Mouse (Mus musculus) ovary, postnatal 36 days (tissue): ENCODE data around the gene Rreb1.
"Not testable (repeated sequence)": the region's sequence is repeated elsewhere in the genome, so short reads cannot be mapped to it uniquely, and the experiment has no call there.

Experiments
- DNase-seq: peaks from one replicate; pipeline ENCODE4 v3.0.0; 2022; ENCODE audit warnings: low spot score, mixed read lengths

Rreb1 gene

DNA sequence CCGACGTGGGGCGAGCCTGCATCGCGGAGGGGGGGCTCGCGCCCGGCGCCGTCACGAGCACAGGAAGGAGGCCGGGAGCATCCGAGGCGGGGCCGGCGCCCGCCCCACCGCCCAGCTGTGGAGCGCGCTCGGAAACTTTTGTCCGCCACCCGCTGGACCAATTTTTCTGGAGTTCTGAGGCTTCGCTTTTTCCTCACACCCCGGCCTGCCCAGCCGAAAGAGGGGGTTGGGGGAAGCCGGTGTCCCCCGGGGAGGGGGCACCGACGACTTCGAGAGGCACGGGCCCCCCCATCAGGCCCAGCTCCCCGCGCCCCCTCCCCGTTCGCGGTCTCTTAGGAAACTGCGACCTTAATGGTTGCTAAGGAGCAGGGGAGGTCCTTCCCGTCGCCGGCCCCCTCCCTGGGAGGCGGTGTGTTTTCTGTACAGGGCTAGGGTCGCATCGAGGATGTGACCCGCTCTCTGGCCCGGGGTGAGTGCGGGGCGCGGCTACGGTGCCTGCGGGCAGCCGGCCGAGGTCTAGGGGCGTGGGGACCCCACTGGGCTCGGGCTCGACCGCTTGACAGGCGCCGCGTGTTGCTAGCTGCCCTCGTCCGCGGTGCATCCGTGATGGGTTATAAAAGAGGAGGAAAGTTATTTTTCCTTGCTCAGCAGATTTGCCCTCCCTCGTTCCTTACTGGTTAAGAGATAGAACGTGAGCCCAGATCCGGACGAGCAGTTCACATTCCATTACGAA, 49.2 kb downstream of the Rreb1 start:
- peak; percentile 71 for DNase-seq

DNA sequence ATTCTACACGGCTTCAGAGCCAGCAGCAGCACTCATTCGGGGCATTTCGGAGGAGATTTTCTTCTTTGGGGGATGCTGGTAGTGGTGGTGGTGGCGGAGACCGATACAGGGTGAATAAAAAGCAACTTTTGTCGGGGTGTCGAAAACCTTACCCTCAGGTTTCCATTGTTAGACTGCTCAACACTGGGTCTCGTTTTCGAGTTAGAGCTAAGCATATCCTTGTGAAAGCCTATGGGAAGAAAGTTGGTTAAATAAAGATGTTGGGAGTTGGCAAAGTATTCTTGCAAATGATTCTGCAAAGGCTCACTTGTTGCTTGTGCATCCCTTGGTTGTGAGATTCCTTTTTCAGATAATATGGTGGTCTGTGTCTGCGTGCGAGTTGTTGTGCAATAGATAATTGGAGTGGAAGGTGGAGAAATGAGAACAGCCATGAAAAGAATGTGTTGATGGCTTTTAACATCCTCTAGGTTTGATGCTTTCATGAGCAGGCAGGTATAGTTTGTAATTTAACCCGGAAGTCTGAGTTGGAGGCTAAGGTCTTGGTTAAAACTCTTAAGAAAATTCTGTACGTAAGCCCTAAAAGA, 49.9 kb downstream of the Rreb1 start:
- DNase-seq, result no peak

DNA sequence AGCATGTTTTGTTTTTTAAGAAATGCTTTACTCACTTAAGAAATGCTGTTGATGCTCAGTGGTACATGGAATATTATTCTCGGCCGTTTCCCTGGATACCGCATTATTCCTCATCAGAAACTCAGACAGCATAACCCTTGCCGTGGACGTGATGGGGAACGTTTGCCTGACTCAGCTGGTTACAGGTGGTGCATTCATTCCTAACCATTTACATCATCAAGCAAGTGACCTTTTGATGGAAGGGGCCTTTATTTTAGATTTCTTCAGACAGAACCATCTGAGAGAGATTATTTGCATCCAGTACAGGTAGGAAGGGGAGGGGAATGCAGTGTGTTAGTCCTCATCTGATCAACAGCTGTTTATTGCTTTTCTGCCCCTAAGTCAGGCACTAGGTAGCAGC, 50.7 kb downstream of the Rreb1 start:
- DNase-seq, result no peak

DNA sequence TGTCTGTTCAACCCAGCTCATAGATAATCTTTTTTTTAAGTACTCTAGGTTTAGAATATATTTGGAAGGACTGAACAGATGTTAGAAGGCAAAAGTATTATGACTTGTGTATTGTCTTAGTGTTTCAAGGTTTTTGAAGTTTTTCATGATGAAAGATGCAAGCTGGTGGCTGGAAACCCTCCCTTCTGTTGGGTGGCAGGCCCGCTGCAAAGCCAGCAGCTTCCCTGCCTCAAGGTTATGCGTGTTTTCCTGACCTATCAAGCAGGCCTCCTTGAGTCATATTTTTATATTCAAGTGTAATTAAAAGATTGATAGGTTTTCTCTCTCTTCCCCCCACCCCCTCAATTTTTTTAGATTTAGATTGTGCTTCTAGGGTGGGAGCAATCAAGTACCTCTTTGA, 52.1 kb downstream of the Rreb1 start:
- no peak for DNase-seq

DNA sequence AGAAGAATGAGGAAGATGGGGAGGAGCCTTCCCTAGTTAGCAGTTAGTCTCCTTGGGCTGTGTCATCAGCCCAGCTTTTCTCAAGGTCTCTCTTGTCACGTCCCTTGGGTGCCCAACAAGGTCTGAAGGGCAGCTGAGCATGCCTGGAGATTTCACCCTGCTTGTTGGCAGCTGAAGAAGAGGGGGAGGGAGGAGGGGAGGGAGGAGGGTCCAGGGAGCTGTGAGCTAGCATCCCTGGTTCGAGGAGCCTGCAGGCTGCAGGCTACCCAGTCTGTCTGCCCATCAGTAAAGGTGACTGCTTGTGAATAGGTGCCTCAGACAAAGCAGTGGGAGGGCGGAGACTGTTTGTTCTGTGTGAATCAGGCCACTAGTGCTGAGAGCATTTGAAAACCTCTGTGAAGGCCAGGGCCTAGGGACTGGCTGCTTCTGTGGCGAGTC, 52.7 kb downstream of the Rreb1 start:
- peak; percentile 22 for DNase-seq

DNA sequence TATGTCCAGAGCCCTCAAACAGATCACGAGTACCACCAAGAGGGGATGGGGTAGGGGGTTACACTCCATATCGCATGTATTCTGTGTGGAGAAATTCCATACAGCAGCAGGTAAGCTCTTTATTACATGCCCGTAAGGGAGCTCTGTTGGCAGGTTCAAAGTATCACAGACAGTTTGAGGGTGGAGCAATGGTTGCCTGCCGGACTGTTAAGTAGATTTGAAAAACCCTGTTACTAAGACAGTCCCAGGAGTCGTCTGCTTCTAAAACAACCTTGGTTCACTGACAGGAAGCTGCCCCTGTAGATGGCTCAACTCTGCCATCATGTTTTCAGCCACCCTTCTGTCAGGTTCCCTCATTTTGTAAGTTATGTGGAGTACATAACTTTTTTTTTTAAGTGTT, 54.3 kb downstream of the Rreb1 start:
- no peak for DNase-seq

DNA sequence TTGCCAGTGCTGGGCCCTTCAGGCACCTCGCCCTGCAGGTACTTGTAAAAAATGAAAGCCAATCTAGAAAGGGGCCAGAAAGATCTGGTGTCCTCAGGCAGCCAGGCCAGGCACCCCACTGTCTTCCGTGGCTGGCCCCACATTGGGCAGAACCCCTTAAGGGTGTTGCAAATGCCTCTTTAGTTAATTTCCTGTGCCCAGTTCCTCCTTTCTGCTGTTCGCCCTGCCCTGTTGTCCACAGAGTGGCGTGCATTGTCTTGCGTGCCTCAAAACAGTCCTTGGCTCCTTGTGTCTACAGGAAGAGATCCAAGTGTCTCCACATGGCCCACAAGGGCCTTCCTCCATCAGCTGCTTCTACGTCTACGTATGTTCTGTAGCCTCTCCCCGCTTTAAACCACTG, 55.3 kb downstream of the Rreb1 start:
- no peak for DNase-seq

DNA sequence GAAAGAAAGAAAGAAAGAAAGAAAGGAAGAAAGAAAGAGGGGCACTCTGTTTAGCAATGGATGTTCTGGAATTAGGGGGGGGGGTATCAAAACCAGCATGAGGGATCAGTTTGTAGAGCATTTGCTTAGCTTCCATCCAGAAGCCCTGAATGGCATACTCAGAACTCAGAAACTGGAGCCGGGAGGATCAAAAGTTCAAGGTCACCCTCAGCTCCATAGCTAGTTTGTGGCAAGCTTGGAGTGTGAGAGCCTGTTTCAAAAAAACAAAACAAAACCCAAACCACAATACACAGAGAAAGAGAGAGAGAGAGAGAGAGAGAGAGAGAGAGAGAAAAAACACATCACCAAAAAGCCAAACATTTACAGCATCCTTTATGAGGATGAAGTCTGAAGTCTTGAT, 57.1 kb downstream of the Rreb1 start:
- DNase-seq, result no peak

DNA sequence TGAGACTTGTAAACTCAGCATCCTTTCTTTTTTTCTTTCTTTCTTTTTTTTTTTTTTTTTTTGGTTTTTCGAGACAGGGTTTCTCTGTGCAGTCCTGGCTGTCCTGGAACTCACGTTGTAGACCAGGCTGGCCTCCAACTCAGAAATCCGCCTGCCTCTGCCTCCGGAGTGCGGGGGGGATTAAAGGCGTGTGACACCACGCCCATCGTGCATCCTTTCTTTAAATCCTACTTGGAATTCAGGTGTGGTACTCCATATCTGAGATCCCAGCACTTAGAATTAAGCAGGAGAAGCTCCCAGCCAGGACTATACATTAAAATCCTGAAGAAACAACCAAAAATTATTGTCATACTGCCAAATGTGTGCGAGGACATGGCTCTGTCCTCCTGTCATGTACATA, 57.6 kb downstream of the Rreb1 start:
- DNase-seq, result not testable (repeated sequence)

DNA sequence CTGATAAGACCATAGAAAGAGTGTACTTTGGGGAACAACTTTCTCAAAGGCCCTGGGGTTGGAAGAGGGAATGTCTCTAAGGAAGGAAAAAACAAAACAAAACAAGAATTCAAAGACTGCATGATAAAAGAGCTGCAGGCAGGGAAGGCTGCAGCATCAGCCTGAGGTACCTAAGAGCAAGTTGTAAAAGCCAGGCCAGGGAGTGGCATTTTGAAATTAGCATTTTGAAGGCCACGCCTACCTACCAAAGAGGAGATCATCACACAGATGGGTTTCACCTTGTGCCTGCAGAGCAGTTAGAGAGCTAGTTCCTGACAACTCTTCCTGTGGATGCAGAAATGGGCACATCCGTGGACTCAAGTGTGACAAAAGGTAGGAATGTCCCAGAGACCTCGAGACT, 59.2 kb downstream of the Rreb1 start:
- no peak for DNase-seq

DNA sequence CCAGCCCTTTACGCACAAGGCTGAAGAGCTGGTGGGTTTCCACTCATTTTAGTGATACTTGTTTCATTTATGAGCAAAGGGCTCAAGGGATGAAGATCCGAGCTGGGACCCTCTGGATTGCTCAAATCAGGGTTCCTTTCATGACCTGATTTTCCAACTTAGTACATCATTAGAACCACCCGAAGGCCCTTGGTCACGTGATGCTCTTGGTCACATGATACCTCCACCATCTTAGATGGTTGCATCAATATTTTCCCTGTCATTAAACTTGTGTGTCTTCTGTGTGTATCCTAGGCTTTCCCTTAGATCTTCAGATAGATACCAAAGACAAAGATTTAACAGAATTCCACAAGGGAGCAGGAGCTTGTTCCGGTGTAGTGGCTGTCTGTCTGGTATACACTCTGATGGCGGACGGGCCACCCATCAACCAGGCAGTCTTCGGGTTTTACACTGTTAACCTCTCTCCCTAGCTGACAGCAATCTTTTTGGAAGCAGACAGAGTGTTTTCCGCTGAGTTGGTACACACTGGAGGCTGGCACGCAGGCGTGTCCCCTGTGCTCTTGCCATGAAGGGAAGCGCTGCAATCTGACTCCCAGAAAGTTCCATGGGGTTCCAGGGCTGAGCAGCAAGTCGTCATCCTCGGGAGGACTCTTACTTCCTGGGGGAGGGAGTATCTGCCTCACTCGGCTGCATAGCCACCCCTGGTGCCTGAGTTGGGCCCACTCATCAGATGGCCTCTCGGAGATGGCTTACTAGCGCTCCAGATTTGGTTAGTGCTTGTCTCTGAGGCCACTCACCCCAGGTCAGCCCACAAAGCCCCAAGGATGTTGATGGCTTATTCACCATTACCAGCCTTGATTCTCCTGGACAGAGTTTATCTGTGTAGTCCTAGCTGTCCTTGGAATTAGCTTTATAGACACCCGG, 60.3 kb downstream of the Rreb1 start:
- DNase-seq, result no peak

DNA sequence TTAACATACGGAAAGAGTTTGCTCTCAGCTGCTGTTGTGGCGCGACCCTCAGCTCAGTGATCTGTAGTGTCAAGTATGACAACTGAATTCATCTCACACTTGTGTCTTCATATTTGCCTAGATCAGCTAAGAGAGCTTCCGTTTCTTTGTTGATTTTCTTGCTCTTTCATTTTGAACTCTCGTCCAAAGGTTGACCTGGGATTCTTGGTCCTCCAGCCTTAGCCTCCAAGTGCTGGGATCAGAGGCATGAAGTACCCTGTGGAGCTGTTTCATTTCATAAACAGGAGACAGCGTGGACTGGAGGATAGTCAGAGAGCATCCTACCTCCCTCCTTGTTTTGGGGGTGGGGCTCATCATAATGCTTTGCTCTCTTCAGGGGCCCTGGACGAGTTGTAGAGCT, 65.0 kb downstream of the Rreb1 start:
- DNase-seq, result no peak

DNA sequence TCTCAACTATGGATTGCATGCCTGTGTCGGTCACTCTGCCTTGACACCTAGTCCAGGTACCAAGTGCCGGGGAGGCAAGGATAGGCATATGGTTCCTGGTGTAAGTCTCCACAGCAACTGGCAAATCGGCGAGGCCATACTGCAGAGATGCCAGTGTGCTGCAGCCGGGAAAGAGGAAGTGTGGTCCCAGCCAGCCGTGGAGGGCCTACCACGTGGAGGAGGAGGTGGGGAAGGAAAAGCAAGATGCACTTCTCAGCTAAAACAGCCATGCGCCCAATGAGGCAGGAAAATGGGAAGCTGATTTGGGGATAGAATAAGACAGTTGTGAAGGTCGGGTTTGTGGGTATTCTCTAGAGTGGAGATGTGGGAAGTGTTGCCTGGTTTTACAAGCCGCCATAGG, 65.6 kb downstream of the Rreb1 start:
- DNase-seq, result no peak

DNA sequence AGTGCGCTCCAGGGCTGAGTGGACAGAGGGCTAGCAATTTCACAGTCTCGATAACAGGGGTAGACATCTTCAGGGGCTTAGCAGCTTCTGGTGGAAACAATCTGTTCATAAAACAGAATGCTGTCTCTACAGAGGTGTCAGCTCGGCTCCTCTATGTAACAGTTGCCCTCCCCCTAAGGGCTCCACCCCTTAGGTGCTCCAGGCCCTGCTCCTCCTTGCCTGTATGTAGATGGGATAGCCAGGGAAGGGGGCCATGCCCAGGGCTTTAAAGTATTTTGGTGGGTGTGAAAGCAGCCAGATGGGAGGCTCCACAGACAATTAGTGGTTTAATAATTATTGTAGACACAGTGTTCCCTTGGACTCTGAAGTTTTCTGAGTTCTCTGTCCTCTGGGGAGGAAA, 67.0 kb downstream of the Rreb1 start:
- no peak for DNase-seq

DNA sequence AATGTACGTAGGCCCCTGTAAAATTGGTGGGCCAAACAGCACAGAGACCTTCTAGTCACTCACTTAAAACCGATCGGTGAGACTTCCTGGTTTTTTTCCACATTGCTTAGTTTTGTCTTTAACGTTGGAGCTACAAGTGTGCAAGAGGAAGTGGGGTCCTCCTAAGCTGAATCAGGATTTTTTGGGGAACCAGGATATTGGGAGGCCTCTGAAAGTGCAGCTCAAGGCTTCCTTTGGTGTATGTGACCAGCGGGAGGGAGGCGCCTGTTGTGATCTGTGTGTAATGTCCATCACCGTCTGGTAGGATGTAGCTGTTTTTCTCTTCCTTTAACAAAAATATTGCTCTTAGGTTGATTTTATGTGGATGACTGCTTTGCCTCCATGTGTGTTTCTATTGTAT, 67.4 kb downstream of the Rreb1 start:
- DNase-seq, result no peak

DNA sequence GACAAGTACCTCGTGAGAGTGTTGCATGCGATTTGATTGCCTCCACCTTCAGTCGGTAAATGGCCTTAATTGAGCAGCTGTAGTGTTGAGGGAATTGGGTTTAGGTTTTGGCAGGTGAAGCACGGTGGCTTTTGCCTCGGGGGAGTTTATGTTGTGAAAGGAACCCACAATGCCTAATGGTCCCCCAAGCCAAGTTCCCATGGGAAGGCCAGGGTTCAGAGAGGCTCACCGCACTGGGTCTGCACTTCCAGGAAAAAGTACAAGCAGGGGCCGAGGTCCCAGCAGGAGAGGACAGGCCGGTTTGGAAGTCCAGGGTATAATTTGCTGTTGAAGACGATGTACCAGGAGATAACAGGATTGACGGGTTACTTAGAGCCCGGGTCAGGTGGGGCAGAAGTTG, 68.3 kb downstream of the Rreb1 start:
- DNase-seq, result no peak

DNA sequence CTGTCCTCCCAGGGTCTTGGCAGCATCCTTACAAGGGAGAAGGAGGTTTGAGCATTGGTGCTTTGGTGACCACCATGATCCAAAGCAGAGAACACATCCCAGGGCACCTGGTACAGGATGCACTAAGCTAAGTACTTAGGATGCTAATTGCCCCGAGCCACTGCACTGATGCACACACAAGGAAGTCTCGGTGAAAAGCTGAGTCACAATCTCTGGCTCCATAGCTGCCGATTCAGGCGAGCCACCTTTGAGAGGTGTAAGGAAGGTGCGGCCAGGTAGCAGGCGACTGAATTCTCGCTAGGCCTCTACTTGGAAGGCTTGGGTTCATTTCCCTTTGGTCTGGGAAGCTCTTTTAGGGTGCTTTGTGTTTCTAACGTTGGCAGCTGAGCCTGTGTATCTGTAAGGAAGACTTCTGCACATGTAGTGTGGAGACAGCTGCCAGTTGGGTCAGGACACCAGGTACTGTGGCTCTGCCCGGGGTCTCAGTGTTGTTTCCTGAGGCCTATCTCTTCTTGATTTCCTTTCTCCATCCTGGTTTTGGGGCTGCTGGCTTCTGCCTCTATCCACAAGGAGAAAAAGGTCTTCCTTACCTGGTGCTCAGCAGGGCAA, 68.9 kb downstream of the Rreb1 start:
- DNase-seq, result no peak

DNA sequence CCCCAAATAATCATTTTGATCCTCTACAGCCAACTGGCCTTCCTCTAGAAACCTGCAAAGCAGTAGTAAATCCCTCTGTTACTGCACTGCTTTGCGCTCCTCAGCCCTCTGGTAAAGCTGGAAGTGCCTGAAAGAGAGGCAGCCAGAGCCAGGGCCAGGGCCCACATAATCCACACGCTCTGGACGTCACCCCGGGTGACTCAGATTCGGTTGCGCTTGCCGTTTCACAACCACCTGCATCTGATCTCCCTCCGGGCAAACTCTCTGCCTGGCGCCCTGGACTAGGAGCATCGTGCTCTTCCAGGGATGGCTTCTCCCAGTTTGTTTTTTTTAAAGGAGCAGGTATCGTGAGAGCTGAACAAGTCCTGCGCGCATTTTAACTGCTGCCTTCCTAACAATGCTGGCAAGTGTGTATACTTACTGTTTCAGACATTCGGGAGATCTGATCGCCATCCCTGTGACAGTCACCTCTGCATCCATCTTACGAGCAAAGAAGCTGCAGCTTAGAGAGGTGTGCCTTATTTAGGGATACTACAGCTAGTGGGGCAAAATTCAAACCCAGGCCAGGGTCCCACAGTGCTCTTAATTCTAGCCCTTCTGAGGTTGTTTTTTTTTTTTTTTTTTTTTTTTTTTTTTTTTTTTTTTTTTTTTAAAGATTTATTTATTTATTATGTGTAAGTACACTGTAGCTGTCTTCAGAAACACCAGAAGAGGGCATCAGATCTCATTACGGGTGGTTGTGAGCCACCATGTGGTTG, 69.6 kb downstream of the Rreb1 start:
- no peak for DNase-seq

DNA sequence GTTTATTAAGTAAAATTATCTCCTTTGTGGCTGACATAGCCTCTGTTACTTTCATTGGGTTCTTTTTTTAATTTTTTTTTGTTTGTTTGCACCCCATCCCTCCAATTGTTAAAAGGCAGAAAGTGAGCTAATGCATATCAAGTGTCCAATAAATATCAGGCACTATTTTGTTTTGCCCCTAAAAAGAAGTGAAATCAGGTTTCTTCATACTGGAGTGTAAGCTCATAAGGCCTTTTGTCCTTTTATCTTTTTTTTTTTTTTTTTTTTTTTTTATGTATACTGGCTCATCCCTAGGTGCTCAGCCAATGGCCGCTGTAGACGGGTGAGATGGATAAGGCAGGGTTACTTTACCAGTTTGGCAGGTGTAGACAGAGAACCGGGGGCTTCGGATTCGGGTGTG, 70.2 kb downstream of the Rreb1 start:
- DNase-seq, result no peak

DNA sequence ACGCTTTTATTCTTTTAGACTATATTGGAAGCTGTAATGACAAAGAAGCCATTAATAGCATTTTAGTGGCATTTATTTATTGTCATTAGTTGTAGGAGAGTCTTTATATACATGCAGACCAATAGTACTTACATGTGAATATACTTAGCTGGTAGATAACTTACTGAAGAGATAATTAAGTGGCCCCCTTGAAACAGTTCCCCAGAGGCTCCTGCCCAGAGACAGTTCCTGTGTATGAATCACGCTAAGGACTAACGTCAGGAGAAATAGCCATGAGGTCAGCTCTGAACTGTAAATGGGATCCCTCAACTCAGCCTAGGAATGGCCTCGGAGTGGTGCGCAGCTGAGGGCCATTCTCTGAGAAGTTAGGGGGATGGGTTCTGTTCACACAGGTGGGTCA, 73.4 kb downstream of the Rreb1 start:
- no peak for DNase-seq

DNA sequence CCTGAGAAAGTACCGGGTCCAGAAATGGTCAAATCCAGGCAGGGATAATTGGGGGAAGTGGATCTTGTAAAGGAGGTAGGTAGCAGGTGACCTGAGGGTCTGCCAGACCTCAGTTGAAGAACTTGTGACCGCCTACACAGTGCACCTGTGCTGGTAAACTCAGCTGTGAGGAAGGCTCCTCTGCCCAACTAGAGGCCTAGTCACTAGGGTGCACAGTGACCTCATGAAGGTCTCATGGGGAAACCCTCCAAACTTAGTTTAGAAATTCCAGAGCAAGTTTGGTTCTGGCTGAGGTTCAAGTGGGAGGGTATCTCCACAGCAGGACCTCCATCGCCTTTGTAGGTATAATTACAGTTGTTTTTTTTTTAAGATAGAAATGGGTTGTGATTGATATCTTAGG, 74.7 kb downstream of the Rreb1 start:
- no peak for DNase-seq

DNA sequence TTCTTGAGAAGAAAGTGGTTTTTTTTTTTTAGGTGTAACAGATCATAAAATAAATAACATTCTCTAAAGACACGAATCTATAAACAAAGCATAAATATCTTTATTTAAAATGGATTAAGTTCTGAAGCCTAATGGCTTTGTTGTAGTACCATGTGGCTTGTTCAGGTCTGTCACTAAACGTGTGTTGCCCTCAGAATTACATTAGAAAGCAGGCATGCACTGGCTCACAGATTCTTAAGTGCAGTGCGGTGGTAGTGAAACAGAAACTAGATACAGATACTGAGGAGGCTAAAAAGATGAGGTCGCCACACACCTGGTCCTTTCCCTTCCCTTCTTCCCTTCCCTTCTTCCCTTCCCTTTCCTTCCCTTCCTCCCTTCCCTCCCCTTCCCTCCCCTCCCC, 75.2 kb downstream of the Rreb1 start:
- DNase-seq, result no peak
